Mouse (Mus musculus) embryonic fibroblast, embryonic 13.5 days (primary cell): Measurements from ENCODE around the gene Adra1d.

Experiments
- CTCF ChIP-seq: IDR thresholded peaks from 2 replicates; pipeline ENCODE4 v1.5.1; 2011; ENCODE audit warnings: mild to moderate bottlenecking, control low read depth, low read length, moderate library complexity, borderline replicate concordance; ENCODE audit not compliant: insufficient read depth
- POLR2A ChIP-seq: IDR thresholded peaks from 2 replicates; pipeline ENCODE4 v1.6.1; 2011; ENCODE audit warnings: low read depth, mild to moderate bottlenecking, control low read depth, low read length, moderate library complexity

DNA sequence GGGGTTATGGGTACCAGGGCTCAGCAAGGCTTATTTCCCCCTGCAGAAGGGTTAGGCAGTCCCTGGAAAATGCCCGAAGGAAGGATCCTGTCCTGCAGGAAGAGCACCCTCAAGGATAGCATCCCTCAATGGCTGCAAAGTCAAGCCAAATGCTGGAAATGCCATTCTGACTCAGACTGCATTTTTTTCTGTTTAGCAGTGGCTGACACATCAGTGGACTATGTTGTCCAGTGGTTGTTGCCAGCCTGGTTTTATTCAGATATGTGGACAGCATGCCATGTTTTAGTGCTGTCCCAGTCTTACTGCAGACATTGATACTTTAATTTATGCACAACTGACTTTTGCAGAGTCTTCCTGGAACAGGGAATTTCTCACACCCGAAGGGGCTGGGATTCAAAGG is 13.8 kb downstream of the Adra1d start:
- no peak for TF ChIP-seq CTCF
- TF ChIP-seq POLR2A = no peak
